Mouse (Mus musculus) bone marrow, adult 2 months (tissue): ENCODE measurements around the gene Cblb. TPM values are rescaled to one million over a fixed set of nuclear protein-coding genes. Genes with fewer than 3 reads are reported as not detected.

Experiments used
- H3K27ac ChIP-seq: fragments of 200-500 bp; 2 replicates; pipeline ENCODE4 v1.5.1; 2012; ENCODE audit warnings: low read depth, mild to moderate bottlenecking, control low read depth, inconsistent platforms, low read length; ENCODE audit not compliant: control insufficient read depth, poor library complexity, insufficient read depth
- H3K4me1 ChIP-seq: fragments of 200-500 bp; 2 replicates; pipeline ENCODE4 v1.6.1; 2011; ENCODE audit warnings: low read length; ENCODE audit not compliant: control insufficient read depth, insufficient read depth
- H3K4me3 ChIP-seq: fragments of 200-500 bp; replicated peaks from 2 replicates; pipeline ENCODE3; 2011; ENCODE audit warnings: mild to moderate bottlenecking, low read depth, low read length, control low read depth; ENCODE audit not compliant: control insufficient read depth
- CTCF ChIP-seq: fragments of 200-500 bp; IDR thresholded peaks from 2 replicates; pipeline ENCODE4 v1.5.1; 2011; ENCODE audit warnings: low read length, control low read depth; ENCODE audit not compliant: control insufficient read depth, insufficient read depth
- POLR2A ChIP-seq: fragments of 200-500 bp; IDR thresholded peaks from 2 replicates; pipeline ENCODE4 v1.6.1; 2011; ENCODE audit warnings: low read depth, mild to moderate bottlenecking, control low read depth, low read length, borderline replicate concordance; ENCODE audit not compliant: control insufficient read depth
- WGBS: fragments of 180-500 bp; shearing (Covaris S2); methylation state at CpG from one replicate; pipeline ENCODE4 v1.1.7; 2018; 5-methylcytosine and 5-hydroxymethylcytosine counted together
- polyA plus RNA-seq: library from polyadenylated mRNA; stranded (reverse); fragments of >200 nt; gene quantifications from 2 replicates; pipeline ENCODE4 v1.2.4, GENCODE M21; 2011; ENCODE audit warnings: low replicate concordance; ENCODE audit not compliant: missing spikeins, insufficient read depth, insufficient read length

Gene Cblb
- polyA plus RNA-seq, 1 experiment, result 6.5 TPM

DNA sequence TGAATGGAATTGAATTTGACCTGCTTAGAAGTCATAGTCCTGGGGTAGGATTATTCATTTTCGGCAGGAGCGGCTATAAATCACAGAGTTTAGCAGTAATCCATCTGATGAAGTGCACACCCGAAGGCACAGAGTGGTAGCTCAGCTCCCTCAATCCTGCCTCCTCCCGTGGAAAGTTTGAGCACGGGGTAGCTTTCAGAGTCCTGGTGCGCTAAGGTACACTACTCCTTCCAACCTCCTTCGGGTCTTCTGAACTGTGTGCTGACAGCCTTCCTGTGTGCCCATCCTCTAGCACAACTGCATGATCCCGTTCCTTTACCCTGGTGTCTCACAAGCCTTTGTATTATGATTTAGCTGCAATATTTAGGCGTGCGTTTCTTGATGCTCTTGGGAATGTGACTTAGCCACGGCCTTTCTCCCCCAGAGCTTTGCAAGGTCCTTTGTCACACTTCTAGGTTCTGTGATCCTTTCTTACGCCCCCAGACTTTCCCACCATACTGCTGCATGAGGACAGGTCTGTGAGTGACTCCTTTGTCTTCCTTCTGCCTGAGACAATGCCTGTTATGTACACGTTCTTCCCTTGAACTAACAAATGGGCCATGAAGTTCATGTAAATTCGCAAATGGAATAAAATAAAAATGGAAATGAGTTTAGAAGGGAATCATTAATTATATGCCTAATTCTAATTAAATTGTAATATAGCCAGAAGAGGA lies 11.8 kb downstream of the Cblb start:
- Histone ChIP-seq H3K27ac (no peak overlapping the region), H3K4me3 (no peak overlapping the region), H3K4me1 (no peaks in the 10 kb centered on the region; the same call in 1 of the 2 replicates)
- TF ChIP-seq CTCF, result no peak
- no peak for TF ChIP-seq POLR2A
- WGBS, result 86% methylated on average over 14 of the region's 14 CpGs

DNA sequence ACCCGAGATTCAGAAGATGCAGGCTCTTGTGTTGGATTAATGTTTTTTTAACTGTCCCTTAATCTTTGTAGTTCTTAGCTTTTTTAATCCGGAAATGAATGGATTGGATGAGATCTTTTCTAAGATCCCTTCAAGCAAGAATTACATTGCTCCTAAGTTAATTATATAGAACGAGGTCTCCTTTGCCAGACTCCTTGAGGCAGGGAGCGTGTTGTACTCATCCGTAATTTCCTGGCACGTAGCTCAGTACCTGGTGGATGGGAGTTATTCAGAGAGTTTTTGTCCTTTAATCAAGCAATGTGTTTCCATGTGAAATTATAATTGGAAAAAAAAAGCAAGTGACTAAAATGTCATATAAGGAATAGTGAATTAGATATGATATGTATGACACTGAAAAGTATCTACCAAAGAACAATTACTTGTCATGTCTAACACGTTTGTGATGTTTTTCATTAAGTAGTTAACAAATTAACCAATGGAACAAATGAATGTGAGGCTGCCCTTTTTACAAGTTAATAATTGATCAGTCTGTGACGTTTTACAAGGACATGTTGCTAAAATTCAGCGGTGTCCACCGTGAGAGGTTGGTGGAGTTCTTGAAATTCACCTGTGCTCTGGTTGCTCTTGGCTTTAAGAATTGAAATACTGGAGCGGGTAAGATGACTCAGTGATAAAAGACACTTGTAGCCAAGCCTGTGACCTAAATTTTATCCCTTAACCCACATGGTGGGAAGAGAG lies 12.5 kb downstream of the Cblb start:
- no peak overlapping the region for H3K4me3 ChIP-seq
- 84% methylated on average over 11 of the region's 11 CpGs for WGBS
- no peaks in the 10 kb centered on the region for H3K4me1 ChIP-seq
- TF ChIP-seq POLR2A (no peak), CTCF (no peak)
- no peak overlapping the region for H3K27ac ChIP-seq

DNA sequence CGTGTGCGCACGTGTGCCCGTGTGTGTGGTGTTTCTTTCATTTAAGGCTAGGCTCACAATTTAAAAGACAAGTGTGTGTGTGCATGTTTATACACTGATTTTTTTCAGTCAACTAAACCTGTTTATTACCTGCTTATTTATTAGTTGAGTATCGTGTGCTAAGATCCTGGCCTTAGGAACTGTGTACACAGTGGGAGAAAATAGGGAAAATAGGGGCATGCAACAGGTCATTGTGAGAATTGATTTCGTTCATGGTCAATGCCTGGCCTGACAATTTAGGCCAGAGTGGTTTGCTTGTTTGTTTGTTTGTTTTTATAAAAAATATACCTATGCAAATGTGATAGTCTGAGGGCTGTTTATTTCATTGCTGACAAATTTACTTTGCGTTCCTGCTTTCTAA lies 13.5 kb downstream of the Cblb start:
- no peak overlapping the region for H3K27ac ChIP-seq

GRCm38 (mm10) chr16:52044985-52045384 lies 14.0 kb downstream of the Cblb start:
- no peak overlapping the region for H3K27ac ChIP-seq
- H3K4me1 ChIP-seq, result no peaks in the 10 kb centered on the region
- no peak for TF ChIP-seq CTCF
- TF ChIP-seq POLR2A, result no peak
- H3K4me3 ChIP-seq, result no peak overlapping the region
- 62% methylated on average over 4 of the region's 4 CpGs for WGBS

More for the DNA sequence above, 13.5 kb downstream of the Cblb start:
- Histone ChIP-seq H3K4me1 (no peaks in the 10 kb centered on the region), H3K4me3 (no peak overlapping the region)
- no peak for TF ChIP-seq CTCF
- TF ChIP-seq POLR2A, result no peak
- 90% methylated on average over 7 of the region's 7 CpGs for WGBS

DNA sequence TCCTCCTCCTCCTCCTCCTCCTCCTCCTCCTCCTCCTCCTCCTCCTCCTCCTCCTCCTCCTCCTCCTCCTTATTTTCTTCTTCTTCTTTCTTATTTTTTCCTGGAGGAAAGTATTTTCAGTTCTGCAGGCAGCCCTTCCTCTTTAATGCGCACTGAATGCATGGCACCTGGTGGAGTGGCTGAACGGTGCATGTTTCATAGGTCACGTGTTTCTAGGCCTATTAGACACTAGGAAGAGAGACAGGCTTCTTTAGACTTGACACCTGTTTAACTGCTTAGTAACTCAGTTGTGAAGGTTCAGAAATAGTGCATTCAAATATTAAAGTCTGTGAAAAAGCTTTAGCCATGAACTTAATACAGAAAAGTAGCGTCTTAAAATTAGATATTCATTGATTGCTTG lies 15.4 kb downstream of the Cblb start:
- no peak for TF ChIP-seq CTCF
- TF ChIP-seq POLR2A, result no peak
- H3K4me1 ChIP-seq, result no peaks in the 10 kb centered on the region
- 81% methylated on average over 4 of the region's 4 CpGs for WGBS
- H3K4me3 ChIP-seq, result no peak overlapping the region
- H3K27ac ChIP-seq, result no peak overlapping the region

GRCm38 (mm10) chr16:52051106-52051505 lies 20.1 kb downstream of the Cblb start:
- no peak overlapping the region for H3K4me3 ChIP-seq
- TF ChIP-seq POLR2A, result no peak
- TF ChIP-seq CTCF, result no peak
- H3K27ac ChIP-seq, result no peak overlapping the region
- H3K4me1 ChIP-seq, result no peaks in the 10 kb centered on the region
- 89% methylated on average over 8 of the region's 8 CpGs for WGBS

DNA sequence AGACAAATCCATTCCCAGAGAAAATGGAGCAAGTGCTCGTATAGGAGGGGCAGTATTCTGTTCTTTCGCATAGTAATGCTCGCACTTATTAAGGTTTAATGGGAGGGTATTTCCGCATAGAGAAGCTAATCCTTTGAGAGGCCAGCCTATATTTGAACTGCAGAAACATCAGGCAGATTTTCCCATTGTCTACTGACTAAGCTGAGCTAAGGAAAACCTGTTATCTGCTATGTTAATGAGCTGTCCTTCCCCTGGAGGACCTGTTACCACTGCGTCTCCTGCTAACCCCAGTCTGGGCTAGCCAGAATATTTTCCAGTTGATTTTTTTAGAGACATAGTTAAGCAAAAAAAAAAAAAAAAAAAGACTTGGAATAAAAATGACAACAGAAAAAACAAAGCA lies 21.7 kb downstream of the Cblb start:
- Histone ChIP-seq H3K4me1 (peaks cover 1% of the 10 kb centered on the region), H3K27ac (no peak overlapping the region), H3K4me3 (no peak overlapping the region)
- 90% methylated on average over 5 of the region's 5 CpGs for WGBS
- TF ChIP-seq POLR2A (no peak), CTCF (no peak)

DNA sequence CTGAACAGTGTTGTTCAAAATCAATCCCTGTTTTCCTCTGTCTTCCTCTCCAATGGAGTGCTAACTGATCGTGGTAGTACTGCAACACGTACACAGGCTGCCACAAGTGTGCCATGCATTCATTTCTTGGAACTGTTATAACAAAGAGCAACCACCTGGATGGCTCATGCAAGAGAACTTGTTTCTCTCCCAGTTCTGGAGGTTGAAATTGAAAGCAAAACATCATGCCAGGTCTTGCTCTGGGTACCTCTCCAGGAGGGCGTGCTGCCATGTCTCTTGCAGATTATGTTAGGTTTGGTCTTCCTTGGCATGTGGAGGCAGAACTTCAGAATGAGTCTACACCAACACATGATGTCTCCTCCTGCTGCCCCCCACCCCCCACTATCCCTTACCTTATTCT lies 24.2 kb downstream of the Cblb start:
- TF ChIP-seq CTCF (no peak), POLR2A (no peak)
- no peak overlapping the region for H3K27ac ChIP-seq
- H3K4me1 ChIP-seq, result peaks cover 1% of the 10 kb centered on the region
- H3K4me3 ChIP-seq, result no peak overlapping the region
- 69% methylated on average over 3 of the region's 3 CpGs for WGBS
